Mouse (Mus musculus) intestine, embryonic 15.5 days (tissue): ENCODE results near the gene Arhgap15. TPM values are rescaled to one million over a fixed set of nuclear protein-coding genes. Genes with fewer than 3 reads are reported as not detected.

Source experiments
- ATAC-seq: fragments of 200-750 bp; cut with Nextera tagmentation; 2 replicates; pipeline ENCODE4 v1.8.0; 2017; ENCODE audit warnings: moderate TSS enrichment, moderate library complexity
- H3K27ac ChIP-seq: fragments of 300-500 bp; sonication (generic); 2 replicates; pipeline ENCODE4 v1.5.1; 2015; ENCODE audit warnings: mild to moderate bottlenecking, inconsistent platforms
- H3K27me3 ChIP-seq: fragments of 300-500 bp; sonication (generic); replicated peaks from 2 replicates; pipeline ENCODE4 v1.6.1; 2015; ENCODE audit warnings: inconsistent platforms
- H3K36me3 ChIP-seq: fragments of 300-500 bp; sonication (generic); 2 replicates; pipeline ENCODE4 v1.6.1; 2015; ENCODE audit warnings: inconsistent platforms
- H3K4me1 ChIP-seq: fragments of 300-500 bp; sonication (generic); replicated peaks from 2 replicates; pipeline ENCODE4 v1.6.1; 2015; ENCODE audit warnings: inconsistent platforms
- H3K4me2 ChIP-seq: fragments of 300-500 bp; sonication (generic); replicated peaks from 2 replicates; pipeline ENCODE4 v1.6.1; 2015; ENCODE audit warnings: mild to moderate bottlenecking, inconsistent platforms
- H3K4me3 ChIP-seq: fragments of 300-500 bp; sonication (generic); replicated peaks from 2 replicates; pipeline ENCODE4 v1.5.1; 2015; ENCODE audit warnings: inconsistent platforms
- H3K9ac ChIP-seq: fragments of 300-500 bp; sonication (generic); 2 replicates; pipeline ENCODE4 v1.6.1; 2015; ENCODE audit warnings: inconsistent platforms
- H3K9me3 ChIP-seq: fragments of 300-500 bp; sonication (generic); 2 replicates; pipeline ENCODE4 v1.6.1; 2016; ENCODE audit warnings: inconsistent platforms
- WGBS: fragments of 180-500 bp; shearing (Covaris S2); methylation state at CpG from one replicate; pipeline ENCODE4 v1.1.7; 2015; 5-methylcytosine and 5-hydroxymethylcytosine counted together
- polyA plus RNA-seq: library from polyadenylated mRNA; unstranded; fragments of >200 nt; fragmentation: Nextera tagmentation; extraction: Ambion mirVana; gene quantifications from 2 replicates; pipeline ENCODE4 v1.2.1, GENCODE M21; 2015

Arhgap15 gene
- polyA plus RNA-seq, 1 experiment from 2014 or later = 1.6 TPM

DNA sequence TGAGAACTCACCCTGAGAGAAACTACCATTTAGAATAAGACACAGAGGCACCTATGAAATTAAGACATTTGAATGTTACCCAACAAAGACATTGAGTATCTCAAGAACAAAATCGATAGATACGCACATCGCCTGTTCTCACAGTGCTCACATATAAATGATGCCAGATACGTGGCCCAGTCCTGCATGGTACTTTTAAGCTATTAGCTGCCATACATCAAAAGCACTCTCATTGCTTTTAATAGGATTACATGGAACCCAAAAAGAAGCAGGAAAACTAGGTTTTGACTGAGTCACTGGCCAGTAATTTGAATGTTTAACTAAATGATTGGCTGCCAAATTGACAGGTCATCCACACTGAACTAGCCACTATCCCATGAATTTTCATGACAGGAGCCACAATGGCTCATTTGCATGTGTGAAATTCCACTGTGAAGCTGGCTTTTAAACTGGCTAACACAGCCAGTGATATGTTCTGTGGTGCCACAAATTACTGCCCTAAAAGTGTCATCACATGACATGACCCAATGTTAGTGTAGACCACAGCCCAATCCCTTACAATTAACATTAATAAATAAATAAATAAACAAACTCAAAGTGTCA is 649.2 kb downstream of the Arhgap15 start:
- no peaks in the 10 kb centered on the region for H3K4me1 ChIP-seq
- no peak overlapping the region for H3K4me2 ChIP-seq
- H3K9ac ChIP-seq = no peak overlapping the region
- H3K4me3 ChIP-seq = no peak overlapping the region
- H3K27me3 ChIP-seq = no peaks in the 10 kb centered on the region
- H3K36me3 ChIP-seq = no peaks in the 10 kb centered on the region
- no peaks in the 10 kb centered on the region for H3K9me3 ChIP-seq
- no peak overlapping the region for H3K27ac ChIP-seq
- no peak for ATAC-seq
- WGBS = 91% methylated on average over 4 of the region's 4 CpGs

DNA sequence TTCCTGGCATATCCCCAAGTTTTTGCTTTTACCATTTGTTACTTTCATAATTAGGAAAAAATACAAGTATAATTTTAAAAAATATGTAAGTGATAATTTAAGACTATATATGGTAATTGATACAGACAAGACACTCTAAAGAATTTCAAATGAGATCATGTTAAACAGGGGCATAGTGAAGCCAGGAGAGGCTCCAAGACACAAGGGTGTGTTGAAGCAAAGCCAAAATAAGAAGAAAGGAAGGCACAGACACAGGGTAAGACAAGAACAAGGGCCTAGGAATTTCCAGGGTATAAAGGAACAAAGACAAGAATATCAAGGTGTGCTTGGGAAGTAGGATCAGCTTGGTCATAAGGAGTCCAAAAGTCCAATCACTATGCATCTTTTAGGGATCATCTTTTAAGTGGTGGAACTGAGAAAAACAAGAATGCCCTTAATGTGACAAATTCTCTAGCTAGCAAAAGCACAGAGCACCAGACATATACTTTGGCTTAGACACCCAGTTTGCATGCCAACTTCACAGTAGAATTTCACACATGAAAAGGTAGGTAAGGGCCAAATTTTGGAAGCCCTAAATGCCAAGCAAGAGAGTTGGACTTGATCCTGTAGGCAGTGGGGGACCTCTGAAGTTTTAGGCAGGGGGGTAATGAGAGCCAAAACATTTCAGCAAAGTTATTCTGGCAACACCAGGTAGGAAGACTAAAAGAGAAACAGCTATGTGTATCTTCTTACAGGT is 650.7 kb downstream of the Arhgap15 start:
- Histone ChIP-seq H3K9ac (no peak overlapping the region), H3K9me3 (no peaks in the 10 kb centered on the region)

GRCm38 (mm10) chr2:44401704-44402422 is 653.2 kb downstream of the Arhgap15 start:
- no peak overlapping the region for H3K4me2 ChIP-seq
- 44% methylated on average over 3 of the region's 3 CpGs for WGBS
- 0 out of 2 replicates have a peak, but pooled peaks cover 5% of the 10 kb centered on the region for H3K9me3 ChIP-seq
- no peak overlapping the region for H3K27ac ChIP-seq
- H3K27me3 ChIP-seq = no peaks in the 10 kb centered on the region
- no peaks in the 10 kb centered on the region for H3K36me3 ChIP-seq
- no peak for ATAC-seq
- H3K9ac ChIP-seq = no peak overlapping the region
- no peaks in the 10 kb centered on the region for H3K4me1 ChIP-seq
- H3K4me3 ChIP-seq = no peak overlapping the region

More for the DNA sequence above, 650.7 kb downstream of the Arhgap15 start:
- ATAC-seq = no peak
- Histone ChIP-seq H3K27me3 (no peaks in the 10 kb centered on the region), H3K4me2 (no peak overlapping the region), H3K4me1 (no peaks in the 10 kb centered on the region), H3K4me3 (no peak overlapping the region), H3K36me3 (no peaks in the 10 kb centered on the region), H3K27ac (no peak overlapping the region)

DNA sequence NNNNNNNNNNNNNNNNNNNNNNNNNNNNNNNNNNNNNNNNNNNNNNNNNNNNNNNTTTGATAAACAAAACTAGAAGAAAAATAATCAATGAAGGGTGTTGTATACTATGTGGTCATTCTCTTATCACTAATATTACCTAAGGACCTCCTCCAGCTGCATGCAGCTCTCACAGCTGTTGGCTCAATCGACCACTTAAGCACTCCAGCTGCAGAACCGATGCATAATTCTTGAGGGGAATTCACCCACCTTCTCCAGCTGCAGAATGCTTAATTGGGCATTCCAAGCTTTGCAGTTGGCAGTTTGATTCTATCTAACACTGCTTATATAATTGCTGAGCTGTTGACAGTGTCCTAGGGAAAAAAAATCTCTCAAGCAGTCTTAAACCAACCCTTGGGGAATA is 663.0 kb downstream of the Arhgap15 start:
- Histone ChIP-seq H3K4me2 (no peak overlapping the region), H3K9ac (no peak overlapping the region), H3K36me3 (no peaks in the 10 kb centered on the region), H3K27ac (no peak overlapping the region), H3K4me3 (no peak overlapping the region), H3K27me3 (no peaks in the 10 kb centered on the region), H3K9me3 (no peaks in the 10 kb centered on the region), H3K4me1 (no peaks in the 10 kb centered on the region)
- ATAC-seq = no peak
- WGBS = 58% methylated on average over 2 of the region's 2 CpGs

- no peak overlapping the region for H3K27ac ChIP-seq
- H3K9me3 ChIP-seq = no peaks in the 10 kb centered on the region
- H3K4me1 ChIP-seq = no peaks in the 10 kb centered on the region
- no peaks in the 10 kb centered on the region for H3K27me3 ChIP-seq
- H3K36me3 ChIP-seq = no peaks in the 10 kb centered on the region
- H3K9ac ChIP-seq = no peak overlapping the region
- 86% methylated on average over 4 of the region's 4 CpGs for WGBS
- no peak for ATAC-seq
- H3K4me3 ChIP-seq = no peak overlapping the region
- H3K4me2 ChIP-seq = no peak overlapping the region
Measured at GRCm38 (mm10) chr2:44416331-44416730, 667.7 kb downstream of the Arhgap15 start.

- WGBS = 88% methylated on average over 4 of the region's 4 CpGs
- H3K27me3 ChIP-seq = no peaks in the 10 kb centered on the region
- no peaks in the 10 kb centered on the region for H3K9me3 ChIP-seq
- ATAC-seq = no peak
- H3K4me2 ChIP-seq = no peak overlapping the region
- H3K36me3 ChIP-seq = no peaks in the 10 kb centered on the region
- H3K4me1 ChIP-seq = no peaks in the 10 kb centered on the region
- H3K9ac ChIP-seq = no peak overlapping the region
- no peak overlapping the region for H3K27ac ChIP-seq
- H3K4me3 ChIP-seq = no peak overlapping the region
Measured at GRCm38 (mm10) chr2:44419547-44420225, 671.1 kb downstream of the Arhgap15 start.

GRCm38 (mm10) chr2:44430521-44430920 is 681.9 kb downstream of the Arhgap15 start:
- 89% methylated on average over 9 of the region's 9 CpGs for WGBS

DNA sequence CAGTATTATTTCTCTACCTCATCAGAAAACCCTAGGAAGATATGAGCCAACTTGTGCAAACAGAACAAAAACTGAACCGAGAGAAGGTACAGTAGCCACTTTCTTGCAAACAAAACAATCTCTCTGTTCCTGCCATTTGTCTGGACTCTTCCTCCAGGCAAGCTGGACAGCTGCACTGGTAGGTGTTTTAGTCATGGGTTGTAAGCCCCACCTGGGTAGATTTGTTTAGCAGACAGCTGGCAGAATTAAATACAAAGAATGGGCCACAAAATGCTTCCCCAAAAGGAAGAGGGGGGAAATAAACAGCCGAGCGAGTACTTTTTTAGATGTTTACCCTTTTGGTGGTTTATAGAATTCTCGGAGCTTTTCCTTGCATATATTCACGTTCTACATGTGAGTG is 688.0 kb downstream of the Arhgap15 start:
- Histone ChIP-seq H3K4me3 (no peak overlapping the region), H3K27ac (no peak overlapping the region), H3K4me1 (no peaks in the 10 kb centered on the region), H3K9ac (no peak overlapping the region), H3K4me2 (no peak overlapping the region), H3K9me3 (no peaks in the 10 kb centered on the region; the same call in 1 of the 2 replicates), H3K27me3 (no peaks in the 10 kb centered on the region), H3K36me3 (no peaks in the 10 kb centered on the region)
- WGBS = 50% methylated on average over 5 of the region's 5 CpGs
- no peak for ATAC-seq

More at GRCm38 (mm10) chr2:44430521-44430920, 681.9 kb downstream of the Arhgap15 start:
- Histone ChIP-seq H3K27ac (no peak overlapping the region), H3K9me3 (no peaks in the 10 kb centered on the region), H3K36me3 (no peaks in the 10 kb centered on the region), H3K4me1 (no peaks in the 10 kb centered on the region), H3K4me3 (no peak overlapping the region), H3K27me3 (no peaks in the 10 kb centered on the region), H3K9ac (no peak overlapping the region), H3K4me2 (no peak overlapping the region)
- no peak for ATAC-seq

DNA sequence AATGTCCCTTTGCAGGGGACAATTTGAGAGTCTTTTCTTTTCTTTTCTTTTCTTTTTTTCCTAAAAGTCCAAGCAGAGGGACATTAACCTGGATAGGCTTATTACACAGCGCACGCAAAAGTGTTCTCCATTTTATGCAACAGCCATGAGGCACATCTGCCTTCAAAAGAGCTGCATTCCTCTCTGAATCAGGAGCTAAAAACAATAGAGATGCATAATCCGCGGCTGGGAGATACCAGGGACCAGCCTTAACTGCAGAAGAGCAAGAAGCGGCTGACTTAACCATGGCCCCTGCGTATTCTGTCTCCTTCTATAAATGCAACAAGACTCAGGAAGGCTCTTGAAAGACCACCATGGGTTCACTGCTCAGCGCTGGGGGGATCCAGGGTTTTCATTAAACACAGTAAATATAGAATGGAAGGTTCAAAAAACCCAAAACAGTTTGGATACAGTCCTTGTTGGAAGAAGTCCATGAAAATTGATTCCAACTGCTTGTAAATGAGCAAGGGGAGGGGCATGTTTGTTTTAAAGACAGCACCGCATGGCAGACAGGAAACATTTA is 689.0 kb downstream of the Arhgap15 start:
- WGBS = 73% methylated on average over 8 of the region's 8 CpGs
- H3K27me3 ChIP-seq = no peaks in the 10 kb centered on the region
- H3K4me1 ChIP-seq = no peaks in the 10 kb centered on the region
- H3K27ac ChIP-seq = no peak overlapping the region
- no peaks in the 10 kb centered on the region; the same call in 1 of the 2 replicates for H3K9me3 ChIP-seq
- H3K9ac ChIP-seq = no peak overlapping the region
- H3K4me3 ChIP-seq = no peak overlapping the region
- no peak for ATAC-seq
- H3K4me2 ChIP-seq = no peak overlapping the region
- no peaks in the 10 kb centered on the region for H3K36me3 ChIP-seq

- no peak overlapping the region for H3K9ac ChIP-seq
- H3K4me1 ChIP-seq = no peaks in the 10 kb centered on the region
- ATAC-seq = no peak
- 71% methylated on average over 1 of the region's 1 CpGs for WGBS
- no peaks in the 10 kb centered on the region; the same call in 1 of the 2 replicates for H3K9me3 ChIP-seq
- H3K27me3 ChIP-seq = no peaks in the 10 kb centered on the region
- no peak overlapping the region for H3K27ac ChIP-seq
- H3K4me2 ChIP-seq = no peak overlapping the region
- no peaks in the 10 kb centered on the region for H3K36me3 ChIP-seq
- no peak overlapping the region for H3K4me3 ChIP-seq
Measured at GRCm38 (mm10) chr2:44438070-44438469, 689.4 kb downstream of the Arhgap15 start.

DNA sequence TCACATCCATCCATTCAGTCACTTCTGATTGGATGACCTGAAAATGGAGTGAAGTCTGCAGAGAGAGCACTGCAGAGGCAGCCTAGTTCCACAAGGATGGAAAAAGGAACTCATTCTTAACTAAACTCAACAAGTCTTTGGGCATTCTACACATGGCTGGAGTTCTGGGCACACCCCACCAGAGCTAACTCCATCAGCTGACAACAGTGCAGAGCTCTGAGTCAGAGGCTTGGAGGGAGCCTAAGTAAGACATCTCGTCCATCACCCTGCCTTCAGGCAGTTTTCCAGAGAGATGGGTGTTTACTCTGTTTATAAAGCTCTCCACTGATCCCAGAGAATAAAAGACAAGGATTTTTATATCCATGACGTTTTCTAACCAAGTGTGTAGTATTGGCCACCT is 696.3 kb downstream of the Arhgap15 start:
- WGBS = 52% methylated on average over 2 of the region's 2 CpGs

More for the DNA sequence above, 696.3 kb downstream of the Arhgap15 start:
- Histone ChIP-seq H3K4me1 (no peaks in the 10 kb centered on the region), H3K4me3 (no peak overlapping the region), H3K9ac (no peak overlapping the region), H3K27me3 (no peaks in the 10 kb centered on the region), H3K9me3 (no peaks in the 10 kb centered on the region; the same call in 1 of the 2 replicates), H3K27ac (no peak overlapping the region), H3K4me2 (no peak overlapping the region), H3K36me3 (no peaks in the 10 kb centered on the region)
- ATAC-seq = no peak
